Mouse (Mus musculus) liver, embryonic 14.5 days (tissue): ENCODE data around the gene Shc2. TPM values are rescaled to one million over a fixed set of nuclear protein-coding genes. Genes with fewer than 3 reads are reported as not detected.

Source experiments
- ATAC-seq: fragments of 200-750 bp; cut with Nextera tagmentation; 2 replicates; pipeline ENCODE4 v1.8.0; 2017; ENCODE audit warnings: moderate number of reproducible peaks, mild to moderate bottlenecking, moderate library complexity; ENCODE audit not compliant: insufficient read depth
- DNase-seq, 3 experiments: peaks; one replicate each; pipeline ENCODE4 v3.0.0-alpha.2; 2012 to 2013; ENCODE audit warnings: low read depth in 3 of 3, low spot score in 3 of 3
- H3K27ac ChIP-seq: fragments of 300-500 bp; sonication (generic); 2 replicates; pipeline ENCODE4 v1.5.1; 2014; ENCODE audit warnings: moderate library complexity, mild to moderate bottlenecking, control low read depth, inconsistent platforms
- H3K27me3 ChIP-seq: fragments of 300-500 bp; sonication (generic); 2 replicates; pipeline ENCODE4 v1.6.1; 2014; ENCODE audit warnings: mild to moderate bottlenecking, low read length, moderate library complexity; ENCODE audit not compliant: control insufficient read depth, insufficient read depth
- H3K36me3 ChIP-seq: fragments of 300-500 bp; sonication (generic); replicated peaks from 2 replicates; pipeline ENCODE4 v1.6.1; 2014; ENCODE audit warnings: low read depth; ENCODE audit not compliant: control insufficient read depth, insufficient read depth
- H3K4me1 ChIP-seq, 2 experiments: fragments of 200-500 bp in 1 of 2; fragments of 300-500 bp in 1 of 2; sonication (generic) in 1 of 2; replicated peaks; 2 replicates each; pipeline ENCODE4 v1.6.1; 2012 to 2014; ENCODE audit warnings: antibody characterized with exemption in 1 of 2, inconsistent platforms in 1 of 2, low read length in 1 of 2; ENCODE audit not compliant: control insufficient read depth in 2 of 2, insufficient read depth in 2 of 2
- H3K4me2 ChIP-seq: fragments of 300-500 bp; sonication (generic); 2 replicates; pipeline ENCODE4 v1.6.1; 2014; ENCODE audit warnings: low read depth, mild to moderate bottlenecking, control low read depth, moderate library complexity
- H3K4me3 ChIP-seq, 2 experiments: fragments of 200-500 bp in 1 of 2; fragments of 300-500 bp in 1 of 2; sonication (generic) in 1 of 2; 2 replicates each; pipeline ENCODE4 v1.5.1; 2012 to 2014; ENCODE audit warnings: low read depth in 2 of 2, low read length in 2 of 2, mild to moderate bottlenecking in 2 of 2, control low read depth in 1 of 2, inconsistent platforms in 1 of 2, moderate library complexity in 1 of 2; ENCODE audit not compliant: insufficient read depth in 1 of 2
- H3K9ac ChIP-seq: fragments of 300-500 bp; sonication (generic); replicated peaks from 2 replicates; pipeline ENCODE4 v1.6.1; 2014; ENCODE audit warnings: mild to moderate bottlenecking, control low read depth, moderate library complexity
- H3K9me3 ChIP-seq: fragments of 300-500 bp; sonication (generic); 2 replicates; pipeline ENCODE4 v1.6.1; 2016; ENCODE audit warnings: low read length, mixed read lengths; ENCODE audit not compliant: control insufficient read depth
- CTCF ChIP-seq: IDR thresholded peaks from 2 replicates; pipeline ENCODE4 v1.5.1; 2016; ENCODE audit warnings: antibody characterized with exemption, low read depth, control low read depth
- EP300 ChIP-seq: IDR thresholded peaks from 2 replicates; pipeline ENCODE4 v1.6.1; 2016; ENCODE audit warnings: antibody characterized with exemption, low read depth
- WGBS: fragments of 180-500 bp; shearing (Covaris S2); extraction: QIAGEN DNeasy Blood & Tissue Kit; methylation state at CpG from one replicate; pipeline ENCODE4 v1.1.7; 2014; ENCODE audit not compliant: insufficient replicate concordance; 5-methylcytosine and 5-hydroxymethylcytosine counted together
- polyA plus RNA-seq, 2 experiments: library from polyadenylated mRNA; depleted of rRNA in 1 of 2; stranded (reverse) in 1 of 2; unstranded in 1 of 2; fragments of >200 nt; fragmentation: Nextera tagmentation in 1 of 2; extraction: Ambion mirVana in 1 of 2; gene quantifications; 2 replicates each; pipeline versions ENCODE4 v1.2.1 to v1.2.3; 2012 to 2014

Gene Shc2
- polyA plus RNA-seq, 2 experiments = 0.05 to 0.17 TPM

- no peak overlapping the region for H3K27ac ChIP-seq
- no peaks in the 10 kb centered on the region for H3K4me1 ChIP-seq
- no peak overlapping the region for H3K4me3 ChIP-seq
- ATAC-seq (no peak), DNase-seq (no peak)
- no peaks in the 10 kb centered on the region for H3K36me3 ChIP-seq
- no peak overlapping the region for H3K4me2 ChIP-seq
- TF ChIP-seq EP300 (no peak), CTCF (no peak)
- no peak overlapping the region for H3K9ac ChIP-seq
- WGBS = 61% methylated on average over 12 of the region's 12 CpGs
- H3K27me3 ChIP-seq = no peaks in the 10 kb centered on the region
- H3K9me3 ChIP-seq = no peaks in the 10 kb centered on the region
Measured at GRCm38 (mm10) chr10:79579781-79580180, 57.9 kb downstream of the Shc2 start.

- H3K9ac ChIP-seq = no peak overlapping the region
- no peak for TF ChIP-seq EP300
- WGBS = 55% methylated on average over 7 of the region's 7 CpGs
- ATAC-seq = no peak
- H3K27ac ChIP-seq = no peak overlapping the region
- no peak overlapping the region for H3K4me3 ChIP-seq
- no peaks in the 10 kb centered on the region for H3K4me1 ChIP-seq
- DNase-seq = no peak
- H3K9me3 ChIP-seq = no peaks in the 10 kb centered on the region
- no peak overlapping the region for H3K4me2 ChIP-seq
- H3K27me3 ChIP-seq = no peaks in the 10 kb centered on the region
- H3K36me3 ChIP-seq = no peaks in the 10 kb centered on the region
Measured at GRCm38 (mm10) chr10:79578891-79579290, 58.8 kb downstream of the Shc2 start.

GRCm38 (mm10) chr10:79578276-79578675 lies 59.4 kb downstream of the Shc2 start:
- H3K27me3 ChIP-seq = no peaks in the 10 kb centered on the region
- DNase-seq = no peak
- WGBS = 59% methylated on average over 9 of the region's 9 CpGs

GRCm38 (mm10) chr10:79577376-79577775 lies 60.3 kb downstream of the Shc2 start:
- Histone ChIP-seq H3K36me3 (no peaks in the 10 kb centered on the region), H3K4me2 (no peak overlapping the region), H3K27ac (no peak overlapping the region), H3K4me3 (no peak overlapping the region), H3K9ac (no peak overlapping the region), H3K4me1 (no peaks in the 10 kb centered on the region), H3K27me3 (no peaks in the 10 kb centered on the region), H3K9me3 (no peaks in the 10 kb centered on the region)
- TF ChIP-seq CTCF (no peak), EP300 (no peak)
- 60% methylated on average over 4 of the region's 4 CpGs for WGBS
- no peak for ATAC-seq
- DNase-seq = no peak

More at GRCm38 (mm10) chr10:79578276-79578675, 59.4 kb downstream of the Shc2 start:
- Histone ChIP-seq H3K36me3 (no peaks in the 10 kb centered on the region), H3K4me2 (no peak overlapping the region), H3K9ac (no peak overlapping the region), H3K4me1 (no peaks in the 10 kb centered on the region), H3K4me3 (no peak overlapping the region), H3K27ac (no peak overlapping the region), H3K9me3 (no peaks in the 10 kb centered on the region)
- no peak for ATAC-seq
- TF ChIP-seq CTCF (no peak), EP300 (no peak)

- no peak overlapping the region for H3K4me2 ChIP-seq
- no peaks in the 10 kb centered on the region for H3K9me3 ChIP-seq
- no peak overlapping the region for H3K9ac ChIP-seq
- 56% methylated on average over 6 of the region's 6 CpGs for WGBS
- no peak overlapping the region for H3K4me3 ChIP-seq
- H3K27me3 ChIP-seq = no peaks in the 10 kb centered on the region
- H3K4me1 ChIP-seq = no peaks in the 10 kb centered on the region
- no peak for TF ChIP-seq EP300
- no peak for TF ChIP-seq CTCF
- DNase-seq (no peak), ATAC-seq (no peak)
- H3K36me3 ChIP-seq = no peaks in the 10 kb centered on the region
- H3K27ac ChIP-seq = no peak overlapping the region
Measured at GRCm38 (mm10) chr10:79575754-79576153, 62.0 kb downstream of the Shc2 start.
